Mouse (Mus musculus) kidney, adult 2 months (tissue): ENCODE measurements at regions not wholly inside any gene's neighbourhood (a gene's known extent, or its start where the extent isn't known, plus 50 kb on each side); places are given as distances from the start of the nearest gene placed in this dataset.

Source experiments
- DNase-seq: peaks from one replicate; pipeline ENCODE4 v3.0.0; 2021
- H3K27ac ChIP-seq: fragments of 200-500 bp; 2 replicates; pipeline ENCODE4 v1.5.1; 2012; ENCODE audit warnings: low read depth, low read length, control low read depth, inconsistent platforms; ENCODE audit not compliant: insufficient read depth
- H3K27me3 ChIP-seq: fragments of 200-500 bp; replicated peaks from 2 replicates; pipeline ENCODE4 v1.6.1; 2012; ENCODE audit warnings: mild to moderate bottlenecking, moderate library complexity, low read length, inconsistent platforms; ENCODE audit not compliant: control insufficient read depth, insufficient read depth
- H3K36me3 ChIP-seq: fragments of 200-500 bp; 2 replicates; pipeline ENCODE4 v1.6.1; 2012; ENCODE audit warnings: mild to moderate bottlenecking, moderate library complexity, low read length, inconsistent platforms; ENCODE audit not compliant: control insufficient read depth, insufficient read depth
- H3K4me1 ChIP-seq: fragments of 200-500 bp; 2 replicates; pipeline ENCODE4 v1.6.1; 2011; ENCODE audit warnings: low read length; ENCODE audit not compliant: control insufficient read depth, insufficient read depth
- H3K4me3 ChIP-seq: fragments of 200-500 bp; 2 replicates; pipeline ENCODE4 v1.5.1; 2011; ENCODE audit warnings: mild to moderate bottlenecking, low read depth, low read length, control low read depth; ENCODE audit not compliant: insufficient read depth
- CTCF ChIP-seq: fragments of 200-500 bp; conservative IDR thresholded peaks from 2 replicates; pipeline ENCODE4 v1.5.1; 2011; ENCODE audit warnings: low read depth, mild to moderate bottlenecking, control low read depth, low read length, moderate library complexity, mixed read lengths; ENCODE audit not compliant: insufficient read depth, insufficient read length
- POLR2A ChIP-seq: fragments of 200-500 bp; IDR thresholded peaks from one replicate; pipeline ENCODE4 v1.6.1; 2011; ENCODE audit warnings: low read depth, low read length, control low read depth
- WGBS: fragments of 180-500 bp; shearing (Covaris S2); methylation state at CpG from one replicate; pipeline ENCODE4 v1.1.7; 2018; 5-methylcytosine and 5-hydroxymethylcytosine counted together

GRCm38 (mm10) chrX:139392777-139393176, 59.3 kb downstream of the Trap1a start:
- no peak for DNase-seq
- Histone ChIP-seq H3K27ac (no peak overlapping the region), H3K36me3 (no peaks in the 10 kb centered on the region), H3K4me1 (no peaks in the 10 kb centered on the region), H3K4me3 (no peak overlapping the region), H3K27me3 (no peaks in the 10 kb centered on the region)
- TF ChIP-seq CTCF: no peak
- 48% methylated on average over 3 of the region's 3 CpGs for WGBS

- no peak overlapping the region for H3K4me3 ChIP-seq
- 37% methylated on average over 6 of the region's 6 CpGs for WGBS
- no peaks in the 10 kb centered on the region for H3K4me1 ChIP-seq
- DNase-seq: peak; percentile 61
- TF ChIP-seq POLR2A: no peak
- 0 out of 2 replicates have a peak, but pooled peaks have one; percentile 1 for TF ChIP-seq CTCF
- no peak overlapping the region for H3K27ac ChIP-seq
- no peaks in the 10 kb centered on the region for H3K27me3 ChIP-seq
- H3K36me3 ChIP-seq: no peaks in the 10 kb centered on the region
These were observed 63.5 kb upstream of the D330045A20Rik start for GRCm38 (mm10) chrX:139416701-139417100.

- TF ChIP-seq CTCF (no peak), POLR2A (no peak)
- Histone ChIP-seq H3K4me1 (no peaks in the 10 kb centered on the region), H3K36me3 (no peaks in the 10 kb centered on the region), H3K27me3 (no peaks in the 10 kb centered on the region), H3K4me3 (no peak overlapping the region), H3K27ac (no peak overlapping the region)
- no peak for DNase-seq
- 40% methylated on average over 6 of the region's 6 CpGs for WGBS
These were observed 60.3 kb upstream of the D330045A20Rik start for GRCm38 (mm10) chrX:139419867-139420266.

GRCm38 (mm10) chrX:139424307-139424706, 55.9 kb upstream of the D330045A20Rik start:
- H3K27ac ChIP-seq: no peak overlapping the region
- no peaks in the 10 kb centered on the region for H3K27me3 ChIP-seq
- TF ChIP-seq POLR2A (no peak), CTCF (peak; percentile 53)
- H3K4me1 ChIP-seq: no peaks in the 10 kb centered on the region
- H3K4me3 ChIP-seq: no peak overlapping the region
- DNase-seq: no peak
- 88% methylated on average over 1 of the region's 1 CpGs for WGBS
- H3K36me3 ChIP-seq: no peaks in the 10 kb centered on the region
